Mouse (Mus musculus): Measurements from ENCODE around the gene Ecm2.

Ecm2 gene

DNA sequence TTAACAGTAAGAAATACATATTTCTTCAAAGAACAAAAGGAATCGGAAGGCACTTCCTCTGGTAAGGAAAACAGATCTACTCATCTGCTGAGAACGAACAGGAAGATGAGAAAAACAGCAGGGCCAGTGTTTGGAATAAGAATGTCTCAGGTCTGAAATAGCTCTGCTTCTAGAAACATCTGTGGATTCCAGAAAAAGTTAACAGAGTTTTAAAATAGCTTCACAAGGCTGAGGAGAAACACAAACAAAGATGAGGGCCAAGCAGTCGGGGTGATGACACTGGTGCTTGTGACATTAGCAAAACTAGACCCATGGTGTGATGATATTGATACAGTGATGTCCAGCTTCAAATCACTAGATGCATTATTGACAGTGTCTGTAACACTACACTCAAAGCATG lies 2.6 kb downstream of the Ecm2 start:
- no peak for DNase-seq (ENCODE audit: low read depth, low spot score)

DNA sequence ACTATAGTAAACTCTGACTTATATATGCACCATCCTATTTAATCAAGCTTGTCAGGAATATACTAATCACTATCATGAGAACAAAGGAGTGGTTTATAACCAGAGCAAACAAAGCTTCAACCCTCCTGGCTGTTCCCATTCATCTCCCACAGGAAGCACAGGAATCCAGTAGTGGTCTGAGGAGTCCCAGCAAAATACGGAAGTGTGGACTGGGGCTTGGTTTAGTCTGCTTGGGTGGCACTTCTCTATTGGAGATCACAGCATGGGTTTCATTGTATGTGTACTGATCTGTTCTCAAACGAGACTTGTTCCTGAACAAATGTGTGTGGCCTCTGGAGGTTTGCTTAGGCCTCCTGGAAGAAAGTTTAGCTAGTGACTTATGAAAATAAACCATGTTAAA lies 14.2 kb downstream of the Ecm2 start:
- no peak for DNase-seq (ENCODE audit: low read depth, low spot score)

DNA sequence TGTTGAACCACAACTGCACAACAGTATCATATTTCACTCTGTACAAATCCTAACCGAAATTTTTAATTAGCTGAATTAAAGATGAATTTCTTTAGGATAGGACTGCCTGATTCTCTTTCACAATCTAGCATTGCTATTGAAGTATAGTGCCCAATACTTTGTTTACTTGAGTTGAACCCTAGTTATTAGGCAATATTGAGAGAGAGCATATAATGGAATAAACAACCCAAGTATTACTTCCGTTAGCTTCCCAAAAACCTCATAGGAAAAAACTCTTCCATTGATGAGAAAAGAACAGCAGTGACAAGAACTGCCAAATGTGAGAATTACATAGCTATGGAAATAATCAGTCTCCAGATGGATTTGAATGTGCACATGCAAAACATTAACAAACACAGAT lies 21.6 kb downstream of the Ecm2 start:
- DNase-seq (ENCODE audit: low read depth, low spot score): no peak

DNA sequence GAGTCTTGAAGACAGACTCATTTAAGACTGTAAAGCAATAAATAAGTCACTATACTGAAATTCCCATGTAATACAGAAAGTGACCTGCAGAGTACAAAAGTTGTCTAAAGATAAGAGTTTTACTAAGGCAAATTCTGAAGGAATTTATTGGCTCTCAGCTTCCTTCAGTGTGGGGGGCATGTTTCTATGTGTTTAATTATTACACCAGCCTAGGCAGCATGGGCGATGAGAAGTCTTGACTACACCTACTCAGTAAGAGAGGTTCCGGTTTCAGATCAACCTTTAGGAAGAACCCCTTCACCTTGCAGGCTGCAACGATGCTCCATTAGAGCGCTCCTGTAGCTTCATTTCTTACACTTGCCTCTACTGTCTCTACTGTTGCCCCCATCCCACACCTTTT lies 26.0 kb downstream of the Ecm2 start:
- DNase-seq (ENCODE audit: low read depth, low spot score): no peak

- no peak for DNase-seq (ENCODE audit: low read depth, low spot score)
These were observed 32.3 kb downstream of the Ecm2 start for GRCm38 (mm10) chr13:49536946-49537345.

DNA sequence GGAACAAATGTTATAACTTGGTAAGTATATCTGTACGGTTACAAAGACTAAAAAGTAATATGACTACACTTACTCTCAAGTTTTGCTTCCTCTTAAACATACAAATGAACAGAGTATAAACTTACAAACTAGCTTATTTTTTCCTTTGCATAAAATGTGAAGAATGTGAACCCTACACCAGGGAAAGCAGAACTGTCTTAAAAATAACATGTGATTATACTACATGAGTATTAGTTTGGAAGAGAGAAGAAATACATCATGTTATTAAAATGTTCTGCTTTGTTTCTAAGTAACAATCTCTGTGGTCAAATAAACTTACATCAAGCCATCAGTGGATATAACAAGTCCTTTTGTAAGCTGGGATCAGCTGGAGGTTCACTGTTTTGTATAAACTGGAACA lies 34.1 kb downstream of the Ecm2 start:
- no peak for DNase-seq (ENCODE audit: low read depth, low spot score)

GRCm38 (mm10) chr13:49544279-49544678 lies 39.7 kb downstream of the Ecm2 start, which contains the start of gene Aspn:
TSS of gene Aspn (plus strand) at chr13:49544443.
- DNase-seq (ENCODE audit: low read depth, low spot score): no peak

DNA sequence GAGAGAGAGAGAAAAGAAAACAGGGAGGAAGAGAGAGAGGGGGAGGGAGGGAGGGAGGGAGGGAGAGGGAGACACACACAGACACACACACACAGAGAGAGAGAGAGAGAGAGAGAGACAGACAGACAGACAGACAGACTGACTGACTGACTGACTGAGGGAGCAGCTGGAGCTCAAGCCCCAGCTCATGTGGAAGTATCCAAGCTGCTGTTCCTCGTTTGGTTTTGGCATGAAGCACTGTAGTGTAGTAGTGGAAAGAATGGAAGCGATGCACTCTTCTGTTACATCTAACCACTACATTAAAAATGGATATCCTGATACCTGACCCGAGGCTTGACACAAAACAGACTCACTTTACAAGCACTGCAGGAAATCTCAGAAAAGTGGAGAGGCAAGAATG lies 41.0 kb downstream of the Ecm2 start:
- no peak for DNase-seq (ENCODE audit: low read depth, low spot score)

GRCm38 (mm10) chr13:49546517-49546916 lies 41.9 kb downstream of the Ecm2 start:
- no peak for DNase-seq (ENCODE audit: low read depth, low spot score)

DNA sequence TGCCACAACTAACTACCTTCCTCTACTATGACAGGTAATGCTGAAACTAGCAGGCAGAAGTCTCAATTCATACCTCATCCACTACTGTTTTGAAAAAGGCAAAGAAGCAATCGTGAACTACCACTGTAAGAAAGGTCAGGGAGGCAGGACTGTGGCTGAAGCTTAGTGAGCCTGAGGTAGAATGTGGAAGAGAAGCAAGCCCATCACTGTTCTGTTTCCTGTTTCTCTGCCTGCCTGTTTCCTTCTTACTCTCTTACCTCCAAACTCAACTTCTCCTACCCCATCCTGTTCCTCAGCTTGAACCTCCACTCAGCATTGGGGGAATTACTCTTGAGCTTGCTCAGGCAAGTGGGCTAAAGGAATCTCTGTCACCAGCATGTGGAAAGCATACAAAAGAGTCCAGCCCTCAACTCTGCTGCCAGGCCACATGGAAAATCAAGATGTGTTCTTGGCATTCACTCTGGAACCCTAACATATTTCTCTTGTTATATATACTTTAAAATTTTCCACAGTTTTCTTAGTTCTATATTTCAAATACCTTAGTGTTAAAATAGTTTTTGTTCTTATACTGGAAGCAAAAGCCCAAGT lies 43.0 kb downstream of the Ecm2 start:
- DNase-seq (ENCODE audit: low read depth, low spot score): no peak

DNA sequence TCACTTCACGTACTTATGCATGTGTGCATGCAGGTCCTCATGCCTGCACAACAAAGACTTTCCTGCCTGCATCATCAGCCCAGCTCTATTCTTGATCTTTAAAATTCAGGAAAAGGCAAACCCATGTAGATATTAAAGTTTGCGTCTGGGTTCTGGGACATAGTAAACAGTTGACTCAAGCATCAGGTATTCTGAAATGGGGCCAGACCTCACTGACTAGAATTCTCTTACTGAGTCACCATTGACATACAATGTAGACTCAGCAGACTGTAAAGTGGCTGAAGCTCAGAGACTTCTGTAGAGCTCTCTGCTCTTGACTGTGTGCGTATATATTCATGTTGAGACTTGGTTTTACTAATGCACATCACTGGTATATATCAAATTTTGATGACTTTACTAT lies 45.0 kb downstream of the Ecm2 start:
- no peak for DNase-seq (ENCODE audit: low read depth, low spot score)

- DNase-seq (ENCODE audit: low read depth, low spot score): no peak
These were observed 49.9 kb downstream of the Ecm2 start for GRCm38 (mm10) chr13:49554519-49554918.

DNA sequence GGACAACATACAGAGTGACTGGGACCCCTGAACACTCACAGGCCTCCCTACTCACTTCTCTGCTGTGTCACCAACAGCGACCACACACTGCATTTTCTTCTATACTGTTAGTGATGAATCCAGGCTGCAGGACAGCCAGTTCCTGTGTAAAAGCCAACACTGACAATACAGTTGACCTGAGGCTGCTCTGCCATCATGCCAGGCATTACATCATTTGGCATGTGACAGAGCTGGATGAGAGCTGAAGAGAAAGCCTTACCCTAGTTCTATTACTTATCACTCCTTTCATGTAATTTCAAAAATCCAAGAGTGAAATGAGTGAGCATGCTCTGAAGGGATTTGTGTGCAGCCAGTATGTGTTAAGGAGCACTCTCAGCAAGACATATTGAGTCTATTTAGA lies 51.6 kb downstream of the Ecm2 start:
- DNase-seq (ENCODE audit: low read depth, low spot score): no peak

DNA sequence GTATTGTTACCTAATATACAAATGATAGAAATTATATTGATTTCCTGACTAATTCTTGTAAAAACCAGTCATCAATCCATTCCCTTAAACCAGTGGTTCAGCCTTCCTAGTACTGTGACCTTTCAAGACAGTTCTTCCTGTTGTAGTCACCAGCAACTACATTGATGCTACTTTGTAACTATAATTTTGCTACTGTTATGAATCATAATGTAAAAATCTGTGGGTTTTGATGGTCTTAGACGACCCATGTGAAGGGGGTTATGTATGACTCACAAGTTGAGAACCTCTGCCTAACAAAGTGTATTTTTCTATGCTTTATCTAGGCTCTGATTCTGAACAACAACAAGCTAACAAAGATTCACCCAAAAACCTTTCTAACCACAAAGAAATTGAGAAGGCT lies 52.3 kb downstream of the Ecm2 start:
- no peak for DNase-seq (ENCODE audit: low read depth, low spot score)

DNA sequence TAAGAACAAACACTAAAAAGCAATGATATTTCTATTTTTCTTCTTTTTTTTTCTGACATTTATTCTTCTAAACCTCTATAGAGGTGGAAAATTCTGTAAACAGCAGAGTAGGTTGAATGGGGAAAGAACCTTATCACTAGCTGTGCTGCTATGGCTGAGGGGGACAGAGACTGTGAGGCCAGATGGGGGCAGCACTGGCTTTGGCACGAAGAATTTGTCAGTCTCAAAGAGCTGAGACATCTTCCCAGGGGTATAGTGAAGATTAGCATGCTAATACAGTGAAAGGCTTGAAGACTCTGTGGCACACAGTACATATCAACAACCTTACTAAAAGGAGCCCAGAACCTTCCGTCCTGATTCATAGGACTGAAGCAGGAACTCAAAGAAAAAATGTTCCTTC lies 54.6 kb downstream of the Ecm2 start:
- no peak for DNase-seq (ENCODE audit: low read depth, low spot score)

DNA sequence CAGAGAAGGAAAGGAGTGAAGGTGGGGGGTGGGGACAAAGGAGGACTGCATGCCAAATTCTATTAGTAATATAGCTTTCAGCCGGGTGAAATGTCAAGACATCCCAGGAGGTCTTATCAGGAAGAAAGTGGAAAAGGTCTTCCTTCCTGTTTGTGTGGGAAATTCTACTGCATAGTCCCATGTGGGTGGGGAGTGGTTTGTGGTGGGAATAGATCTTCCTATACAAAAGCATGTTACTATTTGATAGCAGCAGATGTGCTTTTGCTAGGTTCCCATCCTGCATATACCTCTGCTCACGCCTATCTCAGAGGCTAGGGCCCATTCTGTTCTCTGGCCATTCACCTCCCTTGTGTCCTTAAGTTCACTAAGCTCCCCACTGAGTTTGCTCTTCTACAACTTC lies 56.3 kb downstream of the Ecm2 start:
- no peak for DNase-seq (ENCODE audit: low read depth, low spot score)

DNA sequence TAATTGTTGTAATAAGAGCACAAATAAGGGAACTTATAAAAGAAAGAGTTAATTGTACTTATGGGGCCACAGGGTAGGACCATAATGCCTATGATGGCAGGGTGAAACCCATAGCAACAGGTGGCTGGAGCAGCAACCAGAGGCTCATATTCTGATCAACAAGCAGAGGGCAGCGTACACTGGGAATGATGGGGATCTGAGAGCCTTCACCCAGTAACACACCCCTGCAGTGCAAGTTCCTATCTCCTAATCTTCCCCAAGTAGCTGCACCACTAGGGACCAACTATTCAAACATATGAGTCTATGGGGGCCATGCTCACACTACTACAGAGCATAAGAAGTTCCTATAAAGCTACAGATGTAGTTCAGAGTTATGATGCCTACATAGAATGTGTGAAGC lies 59.7 kb downstream of the Ecm2 start:
- no peak for DNase-seq (ENCODE audit: low read depth, low spot score)

- DNase-seq (ENCODE audit: low read depth, low spot score): no peak
These were observed 65.8 kb downstream of the Ecm2 start for GRCm38 (mm10) chr13:49570371-49570770.

DNA sequence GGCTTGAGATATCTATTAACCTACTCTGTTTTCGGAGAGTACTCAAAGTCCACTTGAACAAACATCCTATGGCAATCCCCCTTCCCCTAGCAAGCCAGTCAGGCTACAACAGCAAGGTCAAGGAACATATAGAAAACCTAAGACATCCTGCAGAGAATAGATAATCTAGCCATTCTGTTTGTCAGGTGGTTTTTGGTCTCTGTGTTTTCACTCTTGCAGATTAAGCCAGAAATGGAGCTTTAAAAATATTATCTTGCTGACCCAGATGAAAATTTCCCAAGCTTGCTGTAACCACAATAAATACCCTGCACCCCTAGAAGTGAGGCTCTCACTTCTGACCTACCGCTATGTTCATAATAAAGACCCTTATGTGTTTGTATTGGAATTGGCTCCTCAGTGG lies 66.8 kb downstream of the Ecm2 start:
- DNase-seq (ENCODE audit: low read depth, low spot score): no peak

DNA sequence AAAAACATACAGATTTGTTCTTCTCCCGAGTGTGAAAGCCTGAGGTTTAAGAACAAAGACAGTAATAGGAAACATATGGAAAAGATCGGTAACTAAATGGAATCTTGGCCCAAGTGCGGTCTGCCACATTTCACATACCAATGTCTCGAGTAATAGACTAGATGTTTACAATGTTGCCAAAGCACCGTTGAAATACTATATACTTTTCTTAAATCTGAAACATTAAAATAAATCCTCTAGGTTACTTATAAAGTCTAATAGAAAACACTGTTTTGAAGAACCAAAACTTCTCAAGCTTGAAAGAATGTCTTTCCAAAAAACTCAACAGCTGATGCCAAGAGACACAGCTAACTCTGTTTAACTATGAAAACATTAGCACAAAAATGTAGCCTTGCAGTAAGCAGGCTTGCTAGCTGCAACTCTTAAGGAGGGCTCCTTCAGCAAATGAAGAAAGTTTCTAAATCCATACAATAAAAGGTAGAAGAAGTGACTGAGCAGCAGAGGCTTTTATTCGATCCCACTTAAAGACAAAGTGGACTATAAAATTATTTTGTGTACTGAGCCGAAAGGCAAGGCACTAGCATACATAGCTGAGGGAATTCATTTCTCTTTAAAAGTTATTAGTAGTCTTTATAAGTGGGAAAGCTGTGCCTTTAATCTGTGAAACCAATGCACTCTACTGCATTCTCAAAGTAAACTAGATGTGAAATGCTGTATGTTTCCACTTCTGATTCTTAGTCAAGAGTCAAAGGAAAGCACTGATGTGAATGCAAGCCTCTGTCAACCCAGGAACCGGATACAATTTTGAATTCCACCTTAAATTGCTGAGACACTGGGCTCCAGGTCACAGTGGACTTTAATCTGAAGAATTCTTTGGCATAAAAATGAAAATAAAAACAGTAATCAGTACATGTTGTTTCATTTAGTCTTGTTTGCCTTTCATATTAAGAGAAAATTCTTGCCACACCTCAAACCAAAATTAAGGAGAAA lies 77.2 kb downstream of the Ecm2 start, which contains the start of gene Omd:
Gene Omd, plus strand, starts transcription at position 922 of the 990 bp plus-strand sequence.
- DNase-seq (ENCODE audit: low read depth, low spot score): no peak

Measured in brain, embryonic 18.5 days (tissue).